Mouse (Mus musculus) yolk sac, embryonic 10.5 days (tissue): ENCODE results near the gene Rab3a.

Source experiments
- DNase-seq: peaks from one replicate; pipeline ENCODE4 v3.0.0-alpha.2; 2017; ENCODE audit warnings: low spot score

Gene Rab3a

DNA sequence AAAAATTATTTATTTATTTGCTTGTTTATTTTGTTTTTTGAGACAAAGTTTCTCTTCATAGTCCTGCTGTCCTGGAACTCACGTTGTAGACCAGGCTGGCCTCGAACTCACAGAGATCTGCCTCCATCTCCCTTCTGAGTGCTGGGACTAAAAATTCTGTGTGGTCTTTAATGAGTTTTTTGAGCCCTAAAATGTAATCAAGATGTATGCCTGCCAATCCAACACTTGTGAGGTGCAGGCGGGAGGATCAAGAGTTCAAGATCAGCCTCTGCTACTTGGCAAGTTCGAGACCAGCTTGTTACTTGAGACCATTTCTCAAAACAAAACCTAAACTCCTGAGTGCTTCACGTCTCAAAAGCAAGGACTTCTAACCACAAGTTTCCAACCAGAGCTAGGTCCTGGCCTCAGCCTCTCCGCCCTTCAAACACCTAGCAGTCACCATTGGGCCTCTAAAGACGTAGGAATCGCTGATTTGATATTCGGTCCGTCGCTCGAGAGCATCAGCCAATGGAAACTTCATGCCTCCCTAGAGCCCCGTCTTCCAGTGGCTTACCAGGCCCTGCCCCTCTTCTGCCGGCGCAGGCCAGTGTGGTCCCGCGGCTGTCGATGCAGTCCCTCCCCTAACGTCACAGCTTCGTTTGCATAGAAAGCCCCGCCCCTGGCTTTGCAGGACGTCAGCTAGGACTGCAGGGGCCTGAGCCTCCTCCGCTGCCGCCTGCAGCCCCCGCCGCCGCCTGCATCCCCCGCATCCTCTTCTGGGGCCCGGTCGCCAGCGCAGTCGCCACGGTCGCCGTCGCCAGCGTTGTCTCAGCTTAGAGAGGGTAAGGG, at the start of gene Rab3a:
Gene Rab3a (plus strand): TSS at position 637 of the 828 bp plus-strand sequence.
- peak; percentile 97 for DNase-seq

DNA sequence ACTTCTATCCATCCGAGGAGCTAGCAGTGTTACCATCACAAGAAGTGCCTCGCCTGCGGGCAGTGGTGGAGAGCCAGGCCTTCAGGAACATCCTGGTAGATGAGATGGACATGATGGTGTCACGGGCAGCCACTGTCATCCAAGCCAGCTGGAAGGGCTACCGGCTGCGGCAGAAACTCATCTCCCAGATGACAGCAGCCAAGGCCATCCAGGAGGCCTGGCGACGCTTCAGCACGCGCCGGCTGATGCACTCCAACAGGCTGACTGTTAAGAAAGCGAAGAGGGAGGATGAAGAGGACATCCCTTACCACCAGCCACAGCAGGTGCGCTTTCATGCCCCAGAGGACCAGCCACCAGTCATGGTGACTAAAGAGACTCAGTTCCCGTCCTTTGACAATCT, 46.2 kb upstream of the Rab3a start:
- no peak for DNase-seq

DNA sequence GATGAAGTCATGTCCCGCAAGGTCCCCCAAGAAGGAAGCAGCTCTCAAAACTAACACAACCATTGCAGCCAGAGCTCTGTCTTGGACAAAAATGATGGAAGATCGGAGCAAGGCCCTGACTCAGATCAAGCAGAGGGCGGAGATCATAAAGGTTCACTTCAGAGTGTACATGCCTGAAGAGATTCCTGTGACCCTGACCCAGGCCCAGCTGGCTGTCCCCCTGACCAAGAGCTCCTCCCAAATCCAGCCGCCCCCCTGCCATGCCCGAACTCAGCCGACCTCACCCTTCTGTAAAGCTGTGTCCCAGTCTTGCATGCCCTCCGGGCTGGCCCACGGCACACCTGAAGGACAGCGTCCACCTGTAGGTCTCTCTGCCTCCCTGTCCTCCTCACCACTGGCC, 44.7 kb upstream of the Rab3a start:
- no peak for DNase-seq

DNA sequence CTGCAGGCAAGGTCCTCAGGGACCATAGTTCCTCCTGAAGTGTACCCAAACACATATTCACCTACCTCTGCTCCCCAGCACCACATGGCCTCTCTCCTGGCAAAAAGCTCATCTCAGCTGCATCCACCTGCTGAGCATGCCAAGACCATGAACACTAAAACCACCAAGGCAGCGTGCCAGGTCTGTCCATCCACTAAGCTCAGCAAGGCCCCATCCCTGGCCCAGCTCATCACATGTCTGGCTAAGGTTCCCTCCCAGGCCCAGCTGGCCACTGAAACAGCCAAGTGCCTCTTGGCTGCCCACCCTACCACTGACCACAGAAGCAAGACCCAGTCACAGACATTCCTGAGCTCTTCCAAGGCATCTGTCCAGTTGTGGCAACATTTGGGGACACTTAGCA, 44.2 kb upstream of the Rab3a start:
- DNase-seq: no peak

- no peak for DNase-seq
Measured at GRCm38 (mm10) chr8:70711041-70711440, 43.4 kb upstream of the Rab3a start.

DNA sequence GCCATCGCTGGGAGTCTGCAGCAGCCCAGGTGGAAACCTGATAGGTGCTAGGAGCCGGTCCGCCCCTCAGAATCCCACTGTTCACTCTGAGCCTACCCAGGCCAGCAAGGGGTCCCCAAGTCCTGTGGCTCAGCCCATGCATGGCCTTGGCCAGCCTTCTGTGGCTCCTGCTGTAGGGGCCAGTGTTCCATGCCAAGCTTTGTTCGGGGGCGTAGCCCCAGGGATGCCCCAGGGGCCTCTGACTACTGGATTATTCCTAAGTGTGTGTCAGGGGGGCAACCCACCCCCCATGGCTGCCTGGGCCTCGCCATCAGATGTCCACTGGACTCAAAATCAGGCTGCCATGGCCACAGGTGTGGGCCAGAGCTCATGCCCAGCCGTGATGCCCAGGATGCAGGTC, 40.5 kb upstream of the Rab3a start:
- no peak for DNase-seq

DNA sequence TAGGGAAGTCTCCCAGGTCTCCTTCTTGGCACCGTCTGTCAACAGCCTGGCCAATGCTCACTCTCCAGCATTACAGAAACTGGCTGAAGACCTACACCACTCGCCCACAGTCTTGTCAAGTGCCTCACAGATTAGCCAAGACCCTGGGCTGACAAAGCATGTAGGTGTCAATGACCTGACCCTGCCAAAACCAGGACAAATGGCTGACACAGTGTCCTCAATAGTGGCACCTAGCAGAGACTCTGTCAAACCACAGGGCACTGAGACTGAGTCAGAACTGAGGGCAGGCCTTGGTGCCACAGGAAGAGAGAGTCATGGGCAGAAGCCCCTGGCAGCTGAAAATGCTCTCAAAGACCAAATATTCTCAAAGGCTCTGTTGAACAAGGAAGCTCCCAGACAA, 39.4 kb upstream of the Rab3a start:
- no peak for DNase-seq

DNA sequence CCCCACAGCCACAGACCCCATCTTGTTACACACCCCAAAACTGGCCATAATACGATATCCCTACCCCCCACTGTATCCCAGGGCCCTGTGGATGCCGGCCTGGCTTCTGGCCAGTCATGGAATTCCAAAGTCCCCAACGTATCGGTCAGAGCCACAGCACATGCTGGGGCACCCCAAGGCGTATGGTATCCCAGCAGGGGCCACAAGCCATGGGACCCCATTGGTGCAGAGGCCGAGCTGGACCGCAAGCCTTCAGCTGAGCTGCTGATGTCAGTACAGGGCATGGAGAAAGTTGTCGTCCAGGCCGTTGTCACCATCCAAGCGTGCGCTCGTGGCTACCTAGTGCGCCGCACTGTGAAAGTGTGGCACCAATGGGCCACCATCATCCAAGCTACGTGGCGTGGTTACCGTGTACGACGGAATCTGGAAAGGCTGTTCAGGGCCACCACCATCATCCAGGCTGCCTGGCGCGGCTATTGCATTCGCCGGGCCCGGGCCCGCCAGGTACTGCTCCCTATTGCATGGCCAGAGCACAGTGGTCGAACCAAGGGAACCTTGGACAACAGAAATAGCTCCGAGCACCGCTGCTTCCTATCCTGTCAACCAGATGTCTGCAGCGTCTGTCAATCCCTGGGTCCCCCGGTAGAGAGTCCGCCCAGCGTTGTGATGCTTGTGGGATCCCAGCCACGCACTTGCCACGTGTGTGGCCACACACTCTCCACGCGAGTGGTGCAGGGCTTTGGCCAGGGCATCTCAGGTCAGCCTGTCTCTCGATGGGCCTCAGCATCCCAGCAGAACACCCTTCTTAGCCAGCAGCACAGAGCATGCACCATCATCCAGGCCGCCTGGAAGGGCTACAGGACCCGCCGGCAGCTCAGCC, 37.7 kb upstream of the Rab3a start:
- no peak for DNase-seq

GRCm38 (mm10) chr8:70718297-70718696, 36.2 kb upstream of the Rab3a start, which contains the start of gene Gm3336:
Gene Gm3336, plus strand, starts transcription at chr8:70718543.
- no peak for DNase-seq

GRCm38 (mm10) chr8:70719796-70720270, 34.6 kb upstream of the Rab3a start:
- DNase-seq: no peak

DNA sequence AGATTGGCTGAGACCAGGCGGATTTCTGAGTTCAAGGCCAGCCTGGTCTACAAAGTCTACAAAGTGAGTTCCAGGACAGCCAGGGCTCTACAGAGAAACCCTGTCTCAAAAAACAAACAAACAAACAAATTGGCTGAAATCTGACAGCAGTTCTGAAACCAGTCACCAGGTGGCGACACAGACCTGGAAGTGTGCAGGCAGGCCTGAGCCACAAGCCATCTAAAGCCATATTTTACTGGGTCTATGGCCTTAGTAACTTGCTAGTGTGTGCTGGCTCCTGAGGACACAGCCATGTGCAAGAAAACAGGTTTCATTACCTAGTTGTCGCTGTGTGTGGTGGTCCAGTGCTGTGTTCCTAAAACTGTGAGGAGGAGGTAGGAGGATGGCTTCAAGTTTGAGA, 33.7 kb upstream of the Rab3a start:
- DNase-seq: no peak

DNA sequence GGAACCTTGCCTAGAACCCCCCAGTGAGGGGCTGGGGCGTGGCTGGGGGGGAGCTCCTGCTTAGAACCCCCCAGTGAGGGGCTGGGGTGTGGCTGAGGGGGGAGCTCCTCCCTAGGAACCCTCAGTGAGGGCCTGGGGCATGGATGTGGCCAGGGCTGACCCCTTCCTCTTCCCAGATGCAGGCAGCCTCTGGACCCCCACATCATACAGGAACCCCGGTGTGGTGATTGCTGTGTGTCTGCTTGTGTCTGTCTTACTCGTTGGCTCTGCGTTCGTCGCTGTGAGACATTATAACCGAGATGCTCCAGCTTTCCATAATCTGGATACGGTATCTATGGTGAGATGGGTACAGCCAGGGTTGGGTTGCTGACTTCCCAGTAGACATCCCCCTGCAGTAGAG, 32.9 kb upstream of the Rab3a start:
- no peak for DNase-seq

GRCm38 (mm10) chr8:70723486-70724210, 30.8 kb upstream of the Rab3a start, which contains the start of gene Pde4c:
Gene Pde4c, plus strand, starts transcription at chr8:70723720.
- peak; percentile 89 for DNase-seq

- no peak for DNase-seq
Measured at GRCm38 (mm10) chr8:70724216-70724615, 30.3 kb upstream of the Rab3a start.

GRCm38 (mm10) chr8:70725792-70726447, 28.6 kb upstream of the Rab3a start:
- DNase-seq: no peak

- DNase-seq: no peak
Measured at GRCm38 (mm10) chr8:70726721-70727120, 27.8 kb upstream of the Rab3a start.

GRCm38 (mm10) chr8:70729808-70730475, 24.5 kb upstream of the Rab3a start:
- no peak for DNase-seq

- DNase-seq: no peak
Measured at GRCm38 (mm10) chr8:70730956-70731355, 23.5 kb upstream of the Rab3a start.

GRCm38 (mm10) chr8:70737705-70738104, 16.8 kb upstream of the Rab3a start:
- DNase-seq: no peak

- DNase-seq: no peak
Measured at GRCm38 (mm10) chr8:70738211-70738610, 16.3 kb upstream of the Rab3a start.

- DNase-seq: no peak
Measured at GRCm38 (mm10) chr8:70741661-70742060, 12.8 kb upstream of the Rab3a start.
